Mouse (Mus musculus) neural tube, embryonic 14.5 days (tissue): ENCODE results near the gene Ctsh. TPM values are rescaled to one million over a fixed set of nuclear protein-coding genes. Genes with fewer than 3 reads are reported as not detected.
"Not testable (repeated sequence)": the region's sequence is repeated elsewhere in the genome, so short reads cannot be mapped to it uniquely, and the experiment has no call there.

ENCODE experiments used
- ATAC-seq: fragments of 200-750 bp; cut with Nextera tagmentation; 2 replicates; pipeline ENCODE4 v1.8.0; 2017; ENCODE audit warnings: low read depth, mild to moderate bottlenecking, moderate TSS enrichment, moderate library complexity
- H3K27ac ChIP-seq: fragments of 300-500 bp; sonication (generic); 2 replicates; pipeline ENCODE4 v1.5.1; 2014; ENCODE audit warnings: low read depth, mild to moderate bottlenecking, control low read depth, low read length, moderate library complexity, mixed read lengths
- H3K27me3 ChIP-seq: fragments of 300-500 bp; sonication (generic); 2 replicates; pipeline ENCODE4 v1.6.1; 2014; ENCODE audit warnings: low read length; ENCODE audit not compliant: control insufficient read depth, insufficient read depth
- H3K36me3 ChIP-seq: fragments of 300-500 bp; sonication (generic); 2 replicates; pipeline ENCODE4 v1.6.1; 2014; ENCODE audit warnings: low read length, mixed read lengths; ENCODE audit not compliant: control insufficient read depth, insufficient read depth
- H3K4me1 ChIP-seq: fragments of 300-500 bp; sonication (generic); 2 replicates; pipeline ENCODE4 v1.6.1; 2014; ENCODE audit warnings: low read length; ENCODE audit not compliant: control insufficient read depth, insufficient read depth
- H3K4me2 ChIP-seq: fragments of 300-500 bp; sonication (generic); 2 replicates; pipeline ENCODE4 v1.6.1; 2014; ENCODE audit warnings: mild to moderate bottlenecking, low read depth, low read length, control low read depth
- H3K4me3 ChIP-seq: fragments of 300-500 bp; sonication (generic); 2 replicates; pipeline ENCODE4 v1.5.1; 2014; ENCODE audit warnings: low read depth, low read length, control low read depth, mixed read lengths
- H3K9ac ChIP-seq: fragments of 300-500 bp; sonication (generic); replicated peaks from 2 replicates; pipeline ENCODE4 v1.6.1; 2014; ENCODE audit warnings: low read depth, mild to moderate bottlenecking, control low read depth, low read length, mixed read lengths
- H3K9me3 ChIP-seq: fragments of 300-500 bp; sonication (generic); 2 replicates; pipeline ENCODE4 v1.6.1; 2016; ENCODE audit warnings: low read length; ENCODE audit not compliant: control insufficient read depth
- WGBS: fragments of 180-500 bp; shearing (Covaris S2); extraction: QIAGEN DNeasy Blood & Tissue Kit; methylation state at CpG from one replicate; pipeline ENCODE4 v1.1.7; 2014; 5-methylcytosine and 5-hydroxymethylcytosine counted together
- polyA plus RNA-seq: library from polyadenylated mRNA; unstranded; fragments of >200 nt; fragmentation: Nextera tagmentation; extraction: Ambion mirVana; gene quantifications from 2 replicates; pipeline ENCODE4 v1.2.1, GENCODE M21; 2014

Gene Ctsh
- polyA plus RNA-seq, 1 experiment from 2014 or later: 13.6 TPM

DNA sequence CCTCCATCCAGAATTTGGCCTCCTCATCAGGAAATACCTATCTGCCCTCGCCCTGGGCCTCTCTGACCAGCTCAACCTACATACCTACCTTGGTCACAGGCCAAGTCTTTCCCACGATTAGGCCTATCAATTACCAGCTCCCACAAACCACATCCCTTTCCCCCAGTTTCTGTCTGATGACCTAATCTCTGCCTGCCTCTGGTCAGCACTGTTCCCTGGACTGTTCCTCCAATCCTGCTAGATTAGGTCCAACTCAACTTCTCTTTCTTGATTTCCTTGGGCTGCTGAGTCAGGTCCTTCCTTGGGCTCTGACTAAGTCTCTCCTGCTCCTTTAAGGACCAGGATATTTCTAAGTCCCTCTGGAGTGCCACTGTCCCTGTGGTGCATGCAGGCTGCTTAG lies 13.4 kb downstream of the Ctsh start:
- 77% methylated on average over 2 of the region's 2 CpGs for WGBS
- no peak for ATAC-seq
- no peaks in the 10 kb centered on the region for H3K27me3 ChIP-seq

DNA sequence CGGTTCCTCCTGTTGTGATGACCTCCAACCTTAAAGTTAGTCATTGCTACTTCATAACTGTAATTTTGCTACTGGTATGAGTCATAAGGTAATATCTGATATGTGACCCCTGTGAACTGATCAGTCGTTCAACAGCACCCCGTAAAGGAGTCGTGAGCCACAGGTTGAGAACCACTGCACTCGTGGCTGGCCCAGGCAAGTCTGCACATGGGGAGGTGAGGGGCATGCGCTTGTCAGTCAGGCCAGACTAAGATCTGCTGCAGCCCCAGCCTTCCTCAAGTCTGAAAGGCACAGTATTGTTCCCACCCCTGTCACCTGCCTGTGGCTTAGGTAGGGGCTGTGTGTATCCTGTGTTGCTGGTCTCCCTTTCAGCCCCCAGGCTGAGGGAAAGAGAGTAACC lies 14.8 kb downstream of the Ctsh start:
- Histone ChIP-seq H3K27ac (no peak overlapping the region), H3K27me3 (no peaks in the 10 kb centered on the region), H3K9ac (no peak overlapping the region), H3K9me3 (no peaks in the 10 kb centered on the region), H3K4me1 (no peaks in the 10 kb centered on the region), H3K4me2 (no peak overlapping the region), H3K36me3 (no peaks in the 10 kb centered on the region), H3K4me3 (no peak overlapping the region)
- ATAC-seq: no peak
- WGBS: 89% methylated on average over 6 of the region's 6 CpGs

More for the DNA sequence above, 13.4 kb downstream of the Ctsh start:
- Histone ChIP-seq H3K4me1 (no peaks in the 10 kb centered on the region), H3K9ac (no peak overlapping the region), H3K4me3 (no peak overlapping the region), H3K36me3 (no peaks in the 10 kb centered on the region), H3K9me3 (no peaks in the 10 kb centered on the region), H3K4me2 (no peak overlapping the region), H3K27ac (no peak overlapping the region)

DNA sequence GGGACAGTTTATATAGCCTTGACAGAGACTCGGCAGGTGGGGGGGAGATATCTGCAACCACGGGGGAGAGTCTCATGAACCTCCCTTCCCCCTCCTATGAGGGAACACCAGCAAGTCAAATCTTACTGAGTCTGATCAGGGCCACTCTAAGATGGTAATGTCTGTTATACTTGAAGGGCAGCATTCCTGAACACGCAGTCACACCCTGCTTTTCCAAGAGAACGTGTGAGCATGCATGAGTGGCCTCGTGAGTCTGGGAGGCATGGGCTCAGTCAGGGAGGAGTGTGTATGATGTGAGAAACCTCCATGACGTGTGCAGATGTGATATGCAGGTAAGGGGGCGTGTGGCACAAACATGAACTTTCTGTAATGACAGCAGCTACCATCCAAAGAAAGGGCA lies 15.5 kb downstream of the Ctsh start:
- Histone ChIP-seq H3K4me1 (no peaks in the 10 kb centered on the region), H3K9ac (no peak overlapping the region), H3K4me3 (no peak overlapping the region), H3K4me2 (no peak overlapping the region), H3K9me3 (no peaks in the 10 kb centered on the region), H3K27ac (no peak overlapping the region), H3K27me3 (no peaks in the 10 kb centered on the region), H3K36me3 (no peaks in the 10 kb centered on the region)
- WGBS: 77% methylated on average over 7 of the region's 7 CpGs
- no peak for ATAC-seq

DNA sequence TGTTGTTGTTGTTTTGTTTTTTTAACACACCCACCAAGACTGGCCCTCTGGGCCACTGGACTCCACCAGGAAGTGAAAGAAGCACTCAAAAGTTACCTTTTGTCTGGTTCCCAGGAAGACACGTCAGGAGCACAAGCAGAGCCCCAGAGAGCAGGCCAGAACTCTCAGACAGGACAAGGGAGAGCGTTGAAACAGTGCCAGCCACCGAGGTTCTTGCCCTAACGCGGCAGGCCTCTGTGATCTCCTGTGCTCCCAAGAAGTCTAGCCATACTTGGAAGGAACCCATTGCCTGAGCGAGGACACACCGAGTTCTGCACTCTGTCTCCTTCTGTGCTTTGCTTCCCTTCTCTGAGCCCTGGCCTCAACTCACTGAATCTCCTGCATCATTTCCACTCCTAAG lies 16.2 kb downstream of the Ctsh start:
- Histone ChIP-seq H3K4me3 (no peak overlapping the region), H3K9ac (no peak overlapping the region), H3K27me3 (no peaks in the 10 kb centered on the region), H3K36me3 (no peaks in the 10 kb centered on the region), H3K4me1 (no peaks in the 10 kb centered on the region), H3K27ac (no peak overlapping the region), H3K4me2 (no peak overlapping the region), H3K9me3 (no peaks in the 10 kb centered on the region)
- 85% methylated on average over 7 of the region's 7 CpGs for WGBS
- no peak for ATAC-seq

DNA sequence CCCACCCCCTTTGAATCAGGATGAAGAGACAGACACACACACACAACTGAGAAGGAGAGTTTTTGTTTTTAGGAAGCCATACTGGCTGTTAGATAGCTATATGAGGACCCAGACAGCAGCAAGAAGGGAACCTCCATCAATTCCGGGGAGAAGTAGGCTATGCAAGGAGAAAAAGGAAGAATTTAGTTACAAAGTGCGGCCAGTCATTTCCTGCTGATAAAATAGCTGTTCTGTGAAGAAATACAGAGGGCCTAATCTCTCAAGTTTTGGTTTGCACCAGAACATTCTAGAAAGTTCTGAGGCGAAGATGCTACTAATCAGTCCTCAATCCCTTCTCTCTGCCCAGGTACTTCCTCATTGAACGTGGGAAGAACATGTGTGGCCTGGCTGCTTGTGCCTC lies 21.4 kb downstream of the Ctsh start:
- no peaks in the 10 kb centered on the region for H3K27me3 ChIP-seq
- no peak overlapping the region for H3K27ac ChIP-seq
- no peak overlapping the region for H3K9ac ChIP-seq
- WGBS: 81% methylated on average over 4 of the region's 4 CpGs
- no peak overlapping the region for H3K4me2 ChIP-seq
- no peak for ATAC-seq
- no peaks in the 10 kb centered on the region for H3K4me1 ChIP-seq
- no peaks in the 10 kb centered on the region for H3K36me3 ChIP-seq
- no peaks in the 10 kb centered on the region for H3K9me3 ChIP-seq
- H3K4me3 ChIP-seq: no peak overlapping the region

DNA sequence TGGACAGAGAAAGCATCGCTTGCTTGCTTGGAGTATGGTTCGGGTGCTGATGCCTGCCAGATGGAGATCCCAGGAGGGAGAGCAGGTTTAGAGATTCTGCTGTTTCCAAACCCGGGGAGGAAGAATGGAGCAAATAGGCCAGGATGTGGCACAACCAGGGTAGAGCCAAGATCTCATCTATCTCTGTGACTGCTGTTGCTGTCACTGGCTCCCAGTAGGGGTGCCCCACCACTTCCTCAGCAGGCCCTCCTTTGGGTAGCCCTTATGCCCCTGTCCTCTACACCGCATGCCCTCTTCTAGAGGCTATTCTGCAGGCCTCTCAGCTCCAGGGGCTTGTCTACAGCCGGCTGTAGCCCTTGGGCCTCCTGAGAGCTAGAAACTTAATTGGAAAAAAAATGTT lies 22.2 kb downstream of the Ctsh start:
- no peaks in the 10 kb centered on the region for H3K9me3 ChIP-seq
- ATAC-seq: no peak
- H3K4me2 ChIP-seq: no peak overlapping the region
- 86% methylated on average over 5 of the region's 5 CpGs for WGBS
- no peak overlapping the region for H3K27ac ChIP-seq
- no peaks in the 10 kb centered on the region for H3K27me3 ChIP-seq
- no peak overlapping the region for H3K4me3 ChIP-seq
- H3K4me1 ChIP-seq: no peaks in the 10 kb centered on the region
- H3K36me3 ChIP-seq: no peaks in the 10 kb centered on the region
- H3K9ac ChIP-seq: no peak overlapping the region

DNA sequence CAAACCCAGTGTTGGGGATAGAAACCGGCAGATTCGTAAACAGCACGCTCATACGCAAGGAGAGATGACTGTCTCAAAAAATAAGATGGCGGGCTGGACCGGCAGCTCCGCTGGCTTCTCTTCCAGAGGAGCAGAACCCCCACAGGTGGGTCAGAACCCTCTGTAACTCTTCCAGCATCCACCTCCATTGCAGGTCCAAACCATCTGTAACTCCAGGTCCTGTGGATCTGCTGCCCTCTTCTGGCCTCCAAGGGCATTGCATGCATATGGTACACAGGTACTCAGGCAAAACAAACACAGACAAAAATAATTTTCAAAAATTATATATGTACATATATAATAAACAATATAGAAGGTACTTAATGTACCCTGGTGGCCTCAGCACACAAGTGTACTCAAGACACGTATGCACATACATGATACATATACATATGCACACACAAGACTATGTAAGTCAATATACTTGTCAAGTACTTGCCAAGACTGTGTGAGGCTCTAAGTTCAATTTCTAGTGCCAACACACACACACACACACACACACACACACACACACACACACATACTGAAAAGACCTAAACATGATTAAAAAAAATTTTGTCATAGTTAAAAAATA lies 23.0 kb downstream of the Ctsh start:
- Histone ChIP-seq H3K4me3 (no peak overlapping the region), H3K4me1 (no peaks in the 10 kb centered on the region), H3K4me2 (no peak overlapping the region), H3K9me3 (no peaks in the 10 kb centered on the region), H3K36me3 (no peaks in the 10 kb centered on the region), H3K9ac (no peak overlapping the region), H3K27me3 (no peaks in the 10 kb centered on the region), H3K27ac (no peak overlapping the region)
- WGBS: 61% methylated on average over 8 of the region's 8 CpGs
- 0 out of 2 replicates have a peak, but pooled peaks have one; percentile 39 for ATAC-seq

DNA sequence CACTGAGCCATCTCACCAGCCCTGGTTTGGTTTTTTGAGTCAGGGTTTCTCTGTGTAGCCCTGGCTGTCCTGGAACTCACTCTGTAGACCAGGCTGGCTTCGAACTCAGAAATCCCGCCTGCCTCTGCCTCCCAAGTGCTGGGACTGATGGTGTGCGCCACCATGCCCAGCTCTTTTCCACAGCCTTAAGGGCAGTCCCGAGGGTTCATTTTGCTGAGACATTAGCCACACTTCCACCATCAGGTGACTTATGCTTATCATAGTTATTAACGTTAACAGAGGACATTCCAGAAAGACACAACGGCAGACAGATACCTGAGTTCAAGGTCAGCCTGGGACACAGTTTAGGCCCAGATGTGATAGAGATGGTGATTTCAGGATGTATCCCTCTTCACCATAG lies 28.0 kb downstream of the Ctsh start:
- not testable (repeated sequence) for ATAC-seq, H3K9me3 ChIP-seq, H3K4me2 ChIP-seq, H3K36me3 ChIP-seq, H3K9ac ChIP-seq, H3K27me3 ChIP-seq, H3K4me3 ChIP-seq, H3K27ac ChIP-seq, H3K4me1 ChIP-seq
- 93% methylated on average over 6 of the region's 6 CpGs for WGBS

DNA sequence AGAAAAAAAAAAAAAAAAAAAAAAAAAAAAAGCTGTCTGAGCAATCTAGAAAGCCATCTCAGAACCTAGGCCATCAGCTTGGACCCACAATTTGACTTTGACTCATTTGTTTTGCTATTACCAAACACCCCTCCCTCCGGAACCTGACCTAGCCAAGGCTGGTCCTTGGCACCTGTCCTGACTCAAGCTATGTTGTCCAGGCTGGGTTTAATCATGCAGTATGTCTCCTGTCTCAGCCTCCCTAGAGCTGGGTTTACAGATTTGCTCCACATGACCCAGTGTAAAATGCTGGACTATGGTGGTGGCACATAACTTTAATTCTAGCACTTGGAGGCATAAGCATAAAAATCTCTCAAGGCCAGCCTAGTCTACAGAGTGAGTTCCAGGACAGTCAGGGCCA lies 29.0 kb downstream of the Ctsh start:
- 90% methylated on average over 1 of the region's 1 CpGs for WGBS
- H3K4me1 ChIP-seq: no peaks in the 10 kb centered on the region

More for the DNA sequence above, 29.0 kb downstream of the Ctsh start:
- Histone ChIP-seq H3K4me3 (no peak overlapping the region), H3K36me3 (peaks cover 5% of the 10 kb centered on the region; the same call in 1 of the 2 replicates), H3K9ac (no peak overlapping the region), H3K27ac (no peak overlapping the region), H3K27me3 (no peaks in the 10 kb centered on the region), H3K9me3 (no peaks in the 10 kb centered on the region), H3K4me2 (no peak overlapping the region)
- no peak for ATAC-seq
